Mouse (Mus musculus): ENCODE measurements around the gene Tcte1. TPM values are rescaled to one million over a fixed set of nuclear protein-coding genes. Genes with fewer than 3 reads are reported as not detected.
A peak's percentile ranks its signal among the peaks of the same experiment; 100 is the strongest.

The Tcte1 gene
- polyA plus RNA-seq (2014; fragmentation: Nextera tagmentation; extraction: Ambion mirVana), result 0.35 and 0.70 TPM in 2 replicates

DNA sequence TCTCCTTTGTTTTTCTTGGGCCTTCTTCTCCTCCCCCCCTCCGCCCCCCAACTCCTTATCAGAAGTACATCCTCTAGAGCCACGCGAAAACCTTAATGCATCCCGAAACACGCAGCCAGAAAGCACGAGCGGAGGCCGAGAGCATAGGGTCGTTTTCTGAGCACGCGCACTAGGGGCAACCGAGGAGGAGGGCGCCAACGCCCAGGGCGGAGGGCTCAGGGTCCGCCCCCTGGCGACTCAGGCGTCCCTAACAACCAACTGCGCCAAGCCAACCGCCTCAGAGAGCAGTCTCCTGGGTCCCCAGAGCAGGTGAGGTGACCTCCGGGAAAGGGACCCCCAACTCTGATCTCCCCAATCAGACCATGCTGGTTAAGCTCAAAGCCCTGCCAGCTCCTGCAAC, at the start of gene Tcte1:
Tcte1 (plus strand) TSS at position 172 of the 400 bp plus-strand sequence.
- no peaks in the 10 kb centered on the region for H3K4me1 ChIP-seq (ENCODE audit: insufficient read depth)
- peak within 1 kb of the TSS; percentile 59 for H3K9ac ChIP-seq
- H3K4me3 ChIP-seq (ENCODE audit: low read depth, low read length), result peak within 1 kb of the TSS; percentile 35
- H3K9me3 ChIP-seq (ENCODE audit: low read depth, low read length), result no peaks in the 10 kb centered on the region
- H3K4me2 ChIP-seq, result peak within 1 kb of the TSS; percentile 76
- DNase-seq, result peak; percentile 85
- WGBS, result under 1% methylated on average over 21 of the region's 21 CpGs
- H3K36me3 ChIP-seq (ENCODE audit: insufficient read depth), result 0 out of 2 replicates have a peak, but pooled peaks cover 15% of the 10 kb centered on the region
- TF ChIP-seq CTCF (IDR thresholded peaks at IDR 0.05; ENCODE audit: low read depth), result 0 out of 2 replicates have a peak, but pooled peaks have one; percentile 26
- H3K27ac ChIP-seq (ENCODE audit: low read depth), result no peak within 1 kb of the TSS
- H3K27me3 ChIP-seq (ENCODE audit: insufficient read depth, low read length), result peaks cover 6% of the 10 kb centered on the region; the same call in 1 of the 2 replicates
- ATAC-seq (ENCODE audit: insufficient read depth), result peak; percentile 81

DNA sequence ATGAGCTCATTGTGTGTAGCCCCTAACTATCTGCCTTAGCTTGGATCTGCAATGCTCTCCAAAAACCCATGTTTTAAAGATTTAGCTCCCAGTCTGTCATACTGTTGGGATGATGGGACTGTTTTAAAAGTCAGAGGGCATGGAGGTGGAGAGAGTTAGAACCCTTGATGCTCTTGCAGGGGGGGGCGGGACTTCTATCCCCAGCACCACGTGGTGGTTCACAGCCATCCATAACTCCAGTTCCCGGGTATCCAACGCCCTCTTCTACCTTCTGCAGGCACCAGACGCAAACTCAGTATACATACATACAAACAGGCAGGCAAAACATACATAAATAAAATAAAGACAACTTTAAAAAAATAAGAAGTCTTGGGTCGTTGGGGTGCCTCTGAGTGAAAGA, 49.6 kb upstream of the Tcte1 start:
- peaks cover 8% of the 10 kb centered on the region; the same call in 1 of the 2 replicates for H3K27me3 ChIP-seq (ENCODE audit: insufficient read depth, low read length)
- WGBS, result 68% methylated on average over 6 of the region's 6 CpGs
- H3K36me3 ChIP-seq (ENCODE audit: insufficient read depth), result no peaks in the 10 kb centered on the region
- no peak for ATAC-seq (ENCODE audit: insufficient read depth)
- H3K9ac ChIP-seq, result no peak overlapping the region
- no peak for DNase-seq
- H3K4me1 ChIP-seq (ENCODE audit: insufficient read depth), result no peaks in the 10 kb centered on the region
- no peak overlapping the region for H3K27ac ChIP-seq (ENCODE audit: low read depth)
- no peak overlapping the region for H3K4me2 ChIP-seq
- H3K4me3 ChIP-seq (ENCODE audit: low read depth, low read length), result no peak overlapping the region
- H3K9me3 ChIP-seq (ENCODE audit: low read depth, low read length), result no peaks in the 10 kb centered on the region
- no peak for TF ChIP-seq CTCF (IDR thresholded peaks at IDR 0.05; ENCODE audit: low read depth)

DNA sequence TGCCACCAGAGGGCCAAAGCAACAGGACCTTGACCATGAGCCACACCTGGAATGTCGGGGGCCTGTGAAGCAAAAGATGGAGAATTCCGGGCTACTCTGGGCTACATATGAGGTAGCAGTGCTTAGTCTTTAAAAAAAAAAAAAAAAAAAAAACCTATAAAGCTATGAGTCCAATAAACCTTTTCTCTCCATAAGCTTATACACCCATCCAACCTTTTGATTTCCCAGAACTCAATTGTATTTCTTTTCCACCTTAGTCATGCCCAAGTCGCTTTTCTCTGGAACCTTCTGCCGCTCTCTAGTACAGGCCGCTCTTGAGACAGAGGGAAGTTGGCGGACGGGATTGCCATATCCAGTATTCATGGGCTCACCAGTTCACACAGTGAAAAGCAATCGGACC, 49.1 kb upstream of the Tcte1 start:
- TF ChIP-seq CTCF (IDR thresholded peaks at IDR 0.05; ENCODE audit: low read depth), result no peak
- peaks cover 8% of the 10 kb centered on the region; the same call in 1 of the 2 replicates for H3K27me3 ChIP-seq (ENCODE audit: insufficient read depth, low read length)
- H3K4me1 ChIP-seq (ENCODE audit: insufficient read depth), result no peaks in the 10 kb centered on the region
- DNase-seq, result no peak
- WGBS, result 64% methylated on average over 8 of the region's 8 CpGs
- H3K4me2 ChIP-seq, result peak overlapping the region; percentile 61; the same call in 1 of the 2 replicates
- H3K9ac ChIP-seq, result no peak overlapping the region
- H3K27ac ChIP-seq (ENCODE audit: low read depth), result no peak overlapping the region
- H3K4me3 ChIP-seq (ENCODE audit: low read depth, low read length), result peak overlapping the region; percentile 35; the same call in 1 of the 2 replicates
- no peaks in the 10 kb centered on the region for H3K9me3 ChIP-seq (ENCODE audit: low read depth, low read length)
- no peaks in the 10 kb centered on the region for H3K36me3 ChIP-seq (ENCODE audit: insufficient read depth)
- ATAC-seq (ENCODE audit: insufficient read depth), result no peak

DNA sequence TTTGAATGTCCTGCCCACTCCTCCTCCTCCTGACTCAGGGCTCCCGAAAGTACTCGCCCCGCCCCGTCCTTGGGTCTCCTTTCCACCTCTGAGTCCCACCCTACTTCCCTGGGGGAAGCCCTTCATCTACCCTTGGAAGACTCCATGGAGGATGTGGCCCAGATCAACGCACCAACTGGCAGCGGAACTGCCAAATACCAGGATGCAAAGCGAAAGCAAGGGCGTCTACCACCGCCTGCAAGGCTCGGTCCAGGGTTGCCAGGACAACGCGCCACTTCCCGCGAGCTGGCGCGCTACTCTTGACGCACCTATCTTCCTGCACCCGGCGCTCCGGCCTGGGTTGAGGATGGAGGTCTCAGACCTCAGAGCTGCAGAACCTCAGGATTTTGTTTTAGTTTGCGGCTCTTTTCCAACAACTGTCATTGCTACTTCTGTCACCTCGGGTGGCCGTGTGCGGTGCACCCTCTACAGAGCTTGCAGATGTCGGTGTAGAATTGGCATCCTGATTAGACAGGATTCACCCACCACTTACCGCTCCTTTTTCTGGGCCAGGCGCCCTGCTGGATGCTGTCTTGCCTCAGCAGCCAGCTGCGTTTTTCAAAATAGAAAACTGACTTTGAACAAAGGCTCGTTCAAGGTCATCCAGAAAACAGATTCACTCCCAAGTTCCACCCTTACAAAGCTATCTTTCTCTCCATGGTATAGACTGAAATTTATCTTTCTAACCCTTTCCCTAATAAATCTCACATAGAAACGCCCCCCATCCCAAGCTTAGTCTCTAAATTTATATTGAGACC, 48.4 kb upstream of the Tcte1 start, which contains the start of gene Spats1:
Spats1 (minus strand) TSS at position 747 of the 797 bp plus-strand sequence.
- peak within 1 kb of the TSS; percentile 35 for H3K4me3 ChIP-seq (ENCODE audit: low read depth, low read length)
- WGBS, result 3% methylated on average over 30 of the region's 30 CpGs
- no peaks in the 10 kb centered on the region for H3K4me1 ChIP-seq (ENCODE audit: insufficient read depth)
- H3K27me3 ChIP-seq (ENCODE audit: insufficient read depth, low read length), result peaks cover 8% of the 10 kb centered on the region; the same call in 1 of the 2 replicates
- DNase-seq (peak; percentile 72), ATAC-seq (ENCODE audit: insufficient read depth) (peak; percentile 59; the same call in 1 of the 2 replicates)
- H3K36me3 ChIP-seq (ENCODE audit: insufficient read depth), result no peaks in the 10 kb centered on the region
- peak within 1 kb of the TSS; percentile 61 for H3K4me2 ChIP-seq
- H3K9me3 ChIP-seq (ENCODE audit: low read depth, low read length), result no peaks in the 10 kb centered on the region
- H3K9ac ChIP-seq, result 0 out of 2 replicates have a peak within 1 kb of the TSS, but pooled peaks have one; percentile 6
- no peak for TF ChIP-seq CTCF (IDR thresholded peaks at IDR 0.05; ENCODE audit: low read depth)
- no peak within 1 kb of the TSS for H3K27ac ChIP-seq (ENCODE audit: low read depth)

DNA sequence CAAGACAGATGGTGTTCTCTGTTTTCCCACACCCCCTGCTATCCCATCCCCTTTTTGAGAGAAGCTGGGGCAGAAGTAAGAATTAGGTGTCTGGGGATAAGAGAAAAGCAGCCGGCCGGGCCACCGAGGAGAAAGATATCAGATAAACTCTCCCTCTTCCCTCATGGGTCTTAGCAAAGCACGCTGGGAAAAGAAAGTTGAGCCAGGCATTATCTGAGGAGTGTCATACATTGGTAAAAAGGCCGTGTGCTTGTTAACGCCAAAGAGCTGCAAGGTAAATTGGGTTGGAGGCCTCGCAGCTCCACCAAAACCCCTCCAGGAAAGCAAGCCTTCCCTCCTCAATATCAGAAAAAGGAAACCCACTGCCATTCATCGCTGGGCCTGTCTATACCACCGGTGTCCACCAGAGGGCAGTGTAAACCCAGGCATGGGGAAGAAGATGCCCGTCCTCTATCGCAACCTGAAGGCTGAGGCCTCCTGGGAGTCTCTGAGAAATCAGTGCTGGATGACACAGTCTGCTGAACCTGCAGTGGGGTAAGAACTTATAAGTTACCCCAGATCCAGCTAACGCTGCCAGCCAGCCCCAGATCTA, 44.9 kb upstream of the Tcte1 start:
- 9% methylated on average over 12 of the region's 12 CpGs for WGBS
- peak; percentile 99 for TF ChIP-seq CTCF (IDR thresholded peaks at IDR 0.05; ENCODE audit: low read depth)
- no peaks in the 10 kb centered on the region for H3K4me1 ChIP-seq (ENCODE audit: insufficient read depth)

DNA sequence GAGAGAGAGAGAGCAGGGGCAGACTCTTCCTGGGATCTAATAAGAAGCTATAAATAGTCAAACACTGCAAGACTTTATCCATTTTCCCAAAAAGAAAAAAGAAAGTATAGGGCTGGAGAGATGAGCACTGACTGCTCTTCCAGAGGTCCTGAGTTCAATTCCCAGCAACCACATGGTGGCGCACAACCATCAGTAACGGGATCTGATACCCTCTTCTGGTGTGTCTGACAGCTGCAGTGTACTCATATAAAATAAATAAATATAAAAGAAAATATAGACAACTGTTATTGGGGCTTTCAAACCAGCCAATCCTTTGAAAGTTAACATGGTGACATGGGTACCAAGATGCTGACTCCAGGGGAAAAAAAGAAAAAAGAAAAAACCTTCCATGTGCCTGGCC, 42.8 kb upstream of the Tcte1 start:
- H3K9ac ChIP-seq, result no peak overlapping the region
- H3K27ac ChIP-seq (ENCODE audit: low read depth), result no peak overlapping the region
- no peaks in the 10 kb centered on the region for H3K36me3 ChIP-seq (ENCODE audit: insufficient read depth)
- H3K4me2 ChIP-seq, result no peak overlapping the region
- ATAC-seq (ENCODE audit: insufficient read depth), result no peak
- peak; percentile 28 for DNase-seq
- no peaks in the 10 kb centered on the region for H3K4me1 ChIP-seq (ENCODE audit: insufficient read depth)
- no peak overlapping the region for H3K4me3 ChIP-seq (ENCODE audit: low read depth, low read length)
- no peaks in the 10 kb centered on the region for H3K9me3 ChIP-seq (ENCODE audit: low read depth, low read length)
- H3K27me3 ChIP-seq (ENCODE audit: insufficient read depth, low read length), result no peaks in the 10 kb centered on the region
- 24% methylated on average over 2 of the region's 2 CpGs for WGBS
- TF ChIP-seq CTCF (IDR thresholded peaks at IDR 0.05; ENCODE audit: low read depth), result peak; percentile 37; the same call in 1 of the 2 replicates

More for the DNA sequence above, 44.9 kb upstream of the Tcte1 start:
- DNase-seq (peak; percentile 88), ATAC-seq (ENCODE audit: insufficient read depth) (peak; percentile 19; the same call in 1 of the 2 replicates)
- Histone ChIP-seq H3K4me2 (no peak overlapping the region), H3K4me3 (ENCODE audit: low read depth, low read length) (no peak overlapping the region), H3K27ac (ENCODE audit: low read depth) (no peak overlapping the region), H3K9ac (no peak overlapping the region), H3K36me3 (ENCODE audit: insufficient read depth) (no peaks in the 10 kb centered on the region), H3K9me3 (ENCODE audit: low read depth, low read length) (no peaks in the 10 kb centered on the region), H3K27me3 (ENCODE audit: insufficient read depth, low read length) (peaks cover 8% of the 10 kb centered on the region; the same call in 1 of the 2 replicates)

DNA sequence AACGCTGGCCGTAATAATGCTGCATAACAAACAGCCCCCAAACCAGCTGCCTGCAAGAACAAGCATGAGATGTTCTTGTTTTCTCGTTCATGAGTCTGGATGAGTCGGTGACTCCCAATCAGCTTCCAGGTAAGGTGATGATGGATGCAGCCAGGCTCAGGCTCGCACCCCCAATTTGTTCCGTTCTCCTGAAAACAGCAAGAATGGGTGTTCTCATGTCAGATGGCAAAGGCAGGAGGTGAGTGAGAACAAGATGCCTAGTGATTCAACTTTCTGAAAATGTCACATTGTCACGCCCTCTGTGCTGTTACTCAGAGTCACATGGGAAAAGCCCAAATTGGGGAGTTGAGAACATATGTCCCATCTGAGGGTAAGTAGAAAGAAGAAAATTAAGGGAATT, 37.7 kb upstream of the Tcte1 start:
- no peaks in the 10 kb centered on the region for H3K4me1 ChIP-seq (ENCODE audit: insufficient read depth)
- no peak overlapping the region for H3K27ac ChIP-seq (ENCODE audit: low read depth)
- H3K9ac ChIP-seq, result no peak overlapping the region
- H3K4me2 ChIP-seq, result no peak overlapping the region
- H3K36me3 ChIP-seq (ENCODE audit: insufficient read depth), result no peaks in the 10 kb centered on the region
- no peak overlapping the region for H3K4me3 ChIP-seq (ENCODE audit: low read depth, low read length)
- H3K27me3 ChIP-seq (ENCODE audit: insufficient read depth, low read length), result no peaks in the 10 kb centered on the region
- ATAC-seq (ENCODE audit: insufficient read depth), result no peak
- H3K9me3 ChIP-seq (ENCODE audit: low read depth, low read length), result no peaks in the 10 kb centered on the region
- TF ChIP-seq CTCF (IDR thresholded peaks at IDR 0.05; ENCODE audit: low read depth), result no peak
- DNase-seq, result no peak
- 78% methylated on average over 7 of the region's 7 CpGs for WGBS

All from lung, embryonic 14.5 days (tissue).